Mouse (Mus musculus) liver, embryonic 14.5 days (tissue): ENCODE measurements around the gene Smagp.

ENCODE experiments used
- CTCF ChIP-seq: IDR thresholded peaks from 2 replicates; pipeline ENCODE4 v1.5.1; 2016; ENCODE audit warnings: antibody characterized with exemption, low read depth, control low read depth
- EP300 ChIP-seq: IDR thresholded peaks from 2 replicates; pipeline ENCODE4 v1.6.1; 2016; ENCODE audit warnings: antibody characterized with exemption, low read depth

DNA sequence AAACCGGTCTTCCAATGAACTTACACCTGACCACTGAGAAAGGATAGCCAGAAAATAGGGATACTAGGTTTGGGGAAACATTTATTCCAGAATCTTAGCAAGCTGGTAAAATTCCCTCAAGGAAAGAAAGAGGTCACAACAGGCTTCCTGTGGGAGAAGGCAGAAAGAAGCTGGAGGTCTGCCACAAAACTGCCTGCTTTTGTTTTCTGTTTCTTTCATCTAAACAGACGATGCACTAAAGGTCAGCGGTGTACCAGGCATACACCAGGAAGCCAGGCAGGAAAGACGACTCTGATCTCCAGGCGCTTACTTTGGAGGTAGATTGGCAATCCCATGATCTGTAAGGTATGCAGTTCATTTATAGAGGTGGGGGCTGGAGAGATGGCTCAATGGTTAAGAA is 34.1 kb upstream of the Smagp start:
- no peak for TF ChIP-seq CTCF
- TF ChIP-seq EP300: no peak
